Mouse (Mus musculus) thymus, adult 2 months (tissue): Measurements from ENCODE around the gene 1600012H06Rik. TPM values are rescaled to one million over a fixed set of nuclear protein-coding genes. Genes with fewer than 3 reads are reported as not detected.
"Not testable (repeated sequence)": the region's sequence is repeated elsewhere in the genome, so short reads cannot be mapped to it uniquely, and the experiment has no call there.

ENCODE experiments used
- DNase-seq: peaks from one replicate; pipeline ENCODE4 v3.0.0; 2021
- H3K27ac ChIP-seq: fragments of 200-500 bp; 2 replicates; pipeline ENCODE4 v1.5.1; 2012; ENCODE audit warnings: low read length, control low read depth; ENCODE audit not compliant: control insufficient read depth, insufficient read depth
- H3K27me3 ChIP-seq: fragments of 200-500 bp; 2 replicates; pipeline ENCODE4 v1.6.1; 2012; ENCODE audit warnings: mild to moderate bottlenecking, low read length, moderate library complexity, mixed read lengths; ENCODE audit not compliant: control insufficient read depth, insufficient read depth
- H3K36me3 ChIP-seq: fragments of 200-500 bp; 2 replicates; pipeline ENCODE4 v1.6.1; 2012; ENCODE audit warnings: mild to moderate bottlenecking, low read length, moderate library complexity; ENCODE audit not compliant: control insufficient read depth, insufficient read depth
- H3K4me1 ChIP-seq: fragments of 200-500 bp; replicated peaks from 2 replicates; pipeline ENCODE4 v1.6.1; 2012; ENCODE audit warnings: low read length; ENCODE audit not compliant: control insufficient read depth, insufficient read depth
- H3K4me3 ChIP-seq: fragments of 200-500 bp; 2 replicates; pipeline ENCODE4 v1.5.1; 2012; ENCODE audit warnings: mild to moderate bottlenecking, low read length, control low read depth, moderate library complexity; ENCODE audit not compliant: control insufficient read depth, insufficient read depth
- CTCF ChIP-seq: fragments of 200-500 bp; IDR thresholded peaks from 2 replicates; pipeline ENCODE4 v1.5.1; 2012; ENCODE audit warnings: mild to moderate bottlenecking, control low read depth, low read length, moderate library complexity, borderline replicate concordance; ENCODE audit not compliant: control insufficient read depth, poor library complexity, insufficient read depth; ENCODE audit errors: extremely low read depth
- POLR2A ChIP-seq: fragments of 200-500 bp; IDR thresholded peaks from 2 replicates; pipeline ENCODE4 v1.6.1; 2012; ENCODE audit warnings: mild to moderate bottlenecking, low read length, control low read depth, moderate library complexity; ENCODE audit not compliant: control insufficient read depth, poor library complexity, insufficient read depth; ENCODE audit errors: extremely low read depth
- WGBS: fragments of 180-500 bp; shearing (Covaris S2); methylation state at CpG from one replicate; pipeline ENCODE4 v1.1.7; 2018; 5-methylcytosine and 5-hydroxymethylcytosine counted together
- polyA plus RNA-seq: library from polyadenylated mRNA; depleted of rRNA; stranded (reverse); fragments of >200 nt; gene quantifications from 2 replicates; pipeline ENCODE4 v1.2.3, GENCODE M21; 2012; rRNA removed

1600012H06Rik gene
- 20.6 and 25.8 TPM in 2 replicates for polyA plus RNA-seq

DNA sequence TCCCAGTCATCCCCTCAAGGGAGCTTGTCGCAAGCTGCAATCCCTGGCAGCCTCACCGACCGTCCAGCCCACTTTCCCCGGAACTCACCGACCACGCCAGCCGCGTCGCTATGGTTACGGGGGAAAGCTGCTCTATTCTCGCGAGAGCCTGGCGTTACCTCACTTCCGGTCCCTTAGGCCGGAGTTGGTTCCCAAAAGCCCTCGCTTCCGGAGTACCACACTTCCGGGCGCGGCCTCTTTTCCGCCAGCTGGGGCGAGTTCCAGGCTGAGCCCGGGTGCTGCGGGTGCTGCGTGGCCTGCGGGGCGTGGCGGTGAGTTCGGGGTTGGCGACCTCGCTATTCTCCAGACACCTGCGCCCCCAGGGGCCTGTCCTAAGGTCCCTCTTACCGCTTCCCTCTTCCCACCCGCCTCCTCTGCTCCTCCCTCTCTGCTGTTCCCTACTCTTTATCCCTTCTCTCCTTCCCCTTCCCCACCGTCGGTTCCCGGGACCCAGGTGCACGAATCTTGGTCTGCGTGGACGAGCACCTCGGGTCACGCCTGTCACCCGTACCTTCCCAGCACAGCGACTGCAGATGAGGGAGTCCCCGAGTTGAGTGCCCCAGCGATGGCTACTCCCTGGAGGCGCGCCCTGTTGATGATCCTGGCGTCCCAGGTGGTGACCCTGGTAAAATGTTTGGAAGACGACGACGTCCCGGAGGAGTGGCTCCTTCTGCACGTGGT is at the start of gene 1600012H06Rik, which contains the start of gene Wdr27:
Gene 1600012H06Rik (plus strand): TSS at position 176 of the 720 bp plus-strand sequence.
Gene Wdr27 (minus strand): TSS at position 150 of the 720 bp plus-strand sequence.
- whole genome bisulfite sequencing = under 1% methylated on average over 54 of the region's 54 CpGs

DNA sequence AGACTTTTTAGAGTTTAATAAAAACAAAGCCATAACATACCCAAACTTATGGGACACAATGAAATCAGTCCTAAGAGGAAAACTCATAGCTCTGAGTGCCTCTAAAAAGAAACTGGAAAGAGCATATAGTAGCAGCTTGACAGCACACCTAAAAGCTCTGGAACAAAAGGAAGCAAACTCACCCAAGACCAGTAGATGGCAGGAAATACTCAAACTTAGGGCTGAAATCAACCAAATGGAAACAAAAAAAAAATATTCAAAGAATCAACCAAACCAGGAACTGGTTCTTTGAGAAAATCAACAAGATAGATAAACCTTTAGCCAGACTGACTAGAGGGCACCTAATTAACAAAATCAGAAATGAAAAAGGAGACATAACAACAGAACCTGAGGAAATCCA is 47.9 kb upstream of the 1600012H06Rik start:
- DNase-seq, H3K4me3 ChIP-seq, H3K27ac ChIP-seq, H3K27me3 ChIP-seq, H3K36me3 ChIP-seq, H3K4me1 ChIP-seq: not testable (repeated sequence)

More for the DNA sequence above, at the start of gene 1600012H06Rik, which contains the start of gene Wdr27:
- TF ChIP-seq POLR2A (peak; percentile 77), CTCF (no peak)
- H3K36me3 ChIP-seq = no peaks in the 10 kb centered on the region
- H3K4me1 ChIP-seq = peaks cover 12% of the 10 kb centered on the region
- peak; percentile 97 for DNase-seq
- H3K27ac ChIP-seq = no peak within 1 kb of the TSS
- H3K27me3 ChIP-seq = no peaks in the 10 kb centered on the region
- peak within 1 kb of the TSS; percentile 88 for H3K4me3 ChIP-seq

DNA sequence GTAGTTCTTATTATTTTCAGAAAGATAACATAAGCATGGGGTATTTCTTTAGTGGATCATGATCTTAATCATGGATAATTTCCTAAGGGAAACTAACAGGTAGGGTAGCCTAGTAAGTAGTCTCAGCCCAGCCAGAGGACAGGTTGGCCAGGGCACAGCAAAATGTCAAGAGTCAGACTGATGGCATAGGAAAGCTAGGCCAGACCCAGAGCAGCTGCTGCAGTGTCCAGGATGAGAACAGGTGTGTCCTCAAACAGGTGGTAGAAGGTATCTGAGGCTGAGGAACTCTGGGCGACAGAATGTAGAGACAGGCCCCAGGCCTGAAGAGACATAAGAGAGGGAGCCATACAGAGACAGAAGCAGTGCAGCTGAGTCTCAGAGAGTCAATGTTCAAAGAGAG is 44.0 kb upstream of the 1600012H06Rik start:
- WGBS = 80% methylated on average over 1 of the region's 1 CpGs
- TF ChIP-seq CTCF = no peak
- no peak for TF ChIP-seq POLR2A
- no peaks in the 10 kb centered on the region for H3K4me1 ChIP-seq
- DNase-seq = no peak
- H3K4me3 ChIP-seq = no peak overlapping the region
- H3K27me3 ChIP-seq = no peaks in the 10 kb centered on the region
- no peaks in the 10 kb centered on the region for H3K36me3 ChIP-seq
- H3K27ac ChIP-seq = no peak overlapping the region

DNA sequence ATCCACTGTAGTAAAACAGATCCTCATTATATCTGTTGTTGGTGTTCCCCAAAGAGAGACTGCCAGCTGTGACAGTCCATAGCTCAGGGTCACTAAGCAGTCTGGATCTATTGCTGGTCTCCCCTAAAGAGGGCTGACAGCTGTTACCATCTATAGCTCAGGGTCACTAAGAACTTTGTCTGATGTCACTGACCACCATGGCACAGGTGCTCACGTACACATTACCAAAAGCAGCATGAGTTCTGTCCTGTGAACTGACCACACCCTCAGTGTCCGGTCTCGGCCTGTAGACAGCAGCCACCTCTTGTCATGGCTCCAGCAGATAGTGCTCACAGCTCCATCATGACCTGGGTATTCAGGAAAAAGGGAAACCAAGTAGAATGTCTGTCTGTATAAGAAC is 39.8 kb upstream of the 1600012H06Rik start:
- whole genome bisulfite sequencing = 91% methylated on average over 3 of the region's 3 CpGs
- Histone ChIP-seq H3K36me3 (no peaks in the 10 kb centered on the region), H3K4me3 (no peak overlapping the region), H3K4me1 (peaks cover 21% of the 10 kb centered on the region), H3K27me3 (no peaks in the 10 kb centered on the region), H3K27ac (no peak overlapping the region)
- DNase-seq = no peak
- TF ChIP-seq CTCF (no peak), POLR2A (no peak)

DNA sequence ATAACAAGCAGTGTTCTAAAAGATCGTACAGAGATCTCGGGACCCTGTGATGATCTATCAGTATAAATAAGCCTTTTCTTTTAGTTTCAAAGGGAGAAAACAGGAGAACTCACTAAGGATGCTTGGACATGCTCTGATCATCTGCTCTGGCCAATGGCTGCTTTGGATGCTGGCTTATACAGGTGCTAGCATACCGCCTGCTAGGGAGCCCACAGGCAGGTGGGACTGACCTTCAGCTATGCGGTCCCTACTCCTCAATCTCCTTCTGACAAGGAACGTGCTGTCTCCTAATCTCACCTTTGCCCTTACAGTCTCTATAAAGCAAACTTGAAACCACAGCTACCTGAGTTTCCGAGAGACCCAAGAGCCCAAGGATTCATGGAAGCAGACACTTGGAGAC is 38.8 kb upstream of the 1600012H06Rik start:
- Histone ChIP-seq H3K36me3 (no peaks in the 10 kb centered on the region), H3K4me3 (no peak overlapping the region), H3K27me3 (no peaks in the 10 kb centered on the region), H3K4me1 (peaks cover 30% of the 10 kb centered on the region), H3K27ac (no peak overlapping the region)
- TF ChIP-seq CTCF = no peak
- no peak for TF ChIP-seq POLR2A
- no peak for DNase-seq
- 94% methylated on average over 6 of the region's 6 CpGs for WGBS

DNA sequence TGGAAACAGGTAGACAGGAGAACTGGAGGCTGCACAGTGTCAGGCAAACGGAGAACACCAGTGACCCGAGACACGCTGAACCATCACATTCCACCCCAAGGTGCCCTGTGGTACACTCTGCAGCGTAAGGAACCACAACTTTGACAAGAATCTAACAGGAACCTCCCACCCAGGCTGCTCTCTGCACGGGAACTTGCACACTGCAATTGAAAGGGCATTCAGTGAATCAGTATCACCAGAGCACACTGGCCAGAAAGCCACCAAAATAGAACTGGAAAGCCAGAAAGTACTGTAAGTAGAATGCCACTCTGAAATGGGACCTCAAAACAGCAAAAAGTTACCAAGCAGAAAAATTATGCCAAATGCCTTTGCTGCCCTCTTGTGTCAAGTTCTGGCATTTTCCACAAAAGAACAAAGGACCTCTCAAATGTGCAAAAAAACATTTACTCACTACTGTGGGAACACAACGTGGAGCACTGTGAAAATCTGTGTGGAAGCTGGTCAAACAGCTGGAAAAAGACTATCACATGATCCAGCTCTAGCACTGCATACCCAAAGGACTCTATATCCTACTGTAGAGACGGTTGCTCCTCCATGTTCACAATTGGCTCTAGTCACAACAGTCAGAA is 38.2 kb upstream of the 1600012H06Rik start:
- Histone ChIP-seq H3K4me3 (no peak overlapping the region), H3K27ac (no peak overlapping the region), H3K4me1 (peaks cover 34% of the 10 kb centered on the region), H3K27me3 (no peaks in the 10 kb centered on the region), H3K36me3 (no peaks in the 10 kb centered on the region)
- TF ChIP-seq CTCF (no peak), POLR2A (no peak)
- WGBS = 34% methylated on average over 7 of the region's 7 CpGs
- DNase-seq = peak; percentile 84
